Mouse (Mus musculus) embryonic fibroblast, embryonic 13.5 days (primary cell): ENCODE measurements around the gene C2cd2. TPM values are rescaled to one million over a fixed set of nuclear protein-coding genes. Genes with fewer than 3 reads are reported as not detected.
"Not testable (repeated sequence)": the region's sequence is repeated elsewhere in the genome, so short reads cannot be mapped to it uniquely, and the experiment has no call there.

ENCODE experiments used
- H3K27ac ChIP-seq: 2 replicates; pipeline ENCODE4 v1.5.1; 2012; ENCODE audit warnings: low read length, control low read depth, inconsistent platforms; ENCODE audit not compliant: insufficient read depth
- H3K4me1 ChIP-seq: 2 replicates; pipeline ENCODE4 v1.6.1; 2011; ENCODE audit warnings: low read length; ENCODE audit not compliant: control insufficient read depth, insufficient read depth
- H3K4me3 ChIP-seq: 2 replicates; pipeline ENCODE4 v1.5.1; 2011; ENCODE audit warnings: mild to moderate bottlenecking, control low read depth, low read length; ENCODE audit not compliant: insufficient read depth
- CTCF ChIP-seq: IDR thresholded peaks from 2 replicates; pipeline ENCODE4 v1.5.1; 2011; ENCODE audit warnings: mild to moderate bottlenecking, control low read depth, low read length, moderate library complexity, borderline replicate concordance; ENCODE audit not compliant: insufficient read depth
- POLR2A ChIP-seq: IDR thresholded peaks from 2 replicates; pipeline ENCODE4 v1.6.1; 2011; ENCODE audit warnings: low read depth, mild to moderate bottlenecking, control low read depth, low read length, moderate library complexity
- polyA plus RNA-seq: library from polyadenylated mRNA; stranded (reverse); fragments of >200 nt; gene quantifications from 2 replicates; pipeline ENCODE4 v1.2.4, GENCODE M21; 2011; ENCODE audit warnings: low read depth; ENCODE audit not compliant: missing spikeins, insufficient read length

Gene C2cd2
- polyA plus RNA-seq = 18.7 and 30.3 TPM in 2 replicates

GRCm38 (mm10) chr16:97962151-97962948 is at the start of gene C2cd2, which contains the start of gene Zbtb21:
C2cd2 (minus strand) TSS chr16:97962598.
Zbtb21 (minus strand) TSS chr16:97962622.
- TF ChIP-seq POLR2A = peak; percentile 93
- TF ChIP-seq CTCF = no peak
- peak within 1 kb of the TSS; percentile 60 for H3K4me3 ChIP-seq
- peak within 1 kb of the TSS; percentile 90 for H3K27ac ChIP-seq
- peaks cover 8% of the 10 kb centered on the region for H3K4me1 ChIP-seq

DNA sequence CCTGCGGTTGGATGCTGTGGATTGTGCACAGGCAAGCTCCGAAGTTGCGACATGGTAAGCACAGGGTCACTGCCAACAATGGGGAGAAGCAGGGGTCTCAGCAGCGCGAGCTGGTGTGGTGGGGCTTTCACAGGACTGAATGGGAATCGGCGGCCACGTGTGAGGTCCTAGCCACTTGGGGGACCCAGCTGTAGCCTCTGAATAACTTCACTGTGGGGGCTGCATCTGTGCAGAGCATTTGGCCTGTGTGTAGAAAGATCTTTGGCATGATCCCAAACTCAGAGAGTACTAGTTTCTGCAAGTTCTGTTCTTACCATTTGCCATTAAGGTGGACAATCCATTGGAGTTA is 35.0 kb upstream of the C2cd2 start:
- not testable (repeated sequence) for H3K27ac ChIP-seq, H3K4me1 ChIP-seq
- peak overlapping the region; percentile 86 for H3K4me3 ChIP-seq

GRCm38 (mm10) chr16:97996616-97997382 is 34.4 kb upstream of the C2cd2 start, which contains the start of gene B230307C23Rik:
B230307C23Rik (plus strand) TSS chr16:97997315.
- Histone ChIP-seq H3K4me3 (peak within 1 kb of the TSS; percentile 86), H3K27ac (peak within 1 kb of the TSS; percentile 60), H3K4me1 (0 out of 2 replicates have a peak, but pooled peaks cover 2% of the 10 kb centered on the region)
- TF ChIP-seq POLR2A (peak; percentile 74), CTCF (no peak)

DNA sequence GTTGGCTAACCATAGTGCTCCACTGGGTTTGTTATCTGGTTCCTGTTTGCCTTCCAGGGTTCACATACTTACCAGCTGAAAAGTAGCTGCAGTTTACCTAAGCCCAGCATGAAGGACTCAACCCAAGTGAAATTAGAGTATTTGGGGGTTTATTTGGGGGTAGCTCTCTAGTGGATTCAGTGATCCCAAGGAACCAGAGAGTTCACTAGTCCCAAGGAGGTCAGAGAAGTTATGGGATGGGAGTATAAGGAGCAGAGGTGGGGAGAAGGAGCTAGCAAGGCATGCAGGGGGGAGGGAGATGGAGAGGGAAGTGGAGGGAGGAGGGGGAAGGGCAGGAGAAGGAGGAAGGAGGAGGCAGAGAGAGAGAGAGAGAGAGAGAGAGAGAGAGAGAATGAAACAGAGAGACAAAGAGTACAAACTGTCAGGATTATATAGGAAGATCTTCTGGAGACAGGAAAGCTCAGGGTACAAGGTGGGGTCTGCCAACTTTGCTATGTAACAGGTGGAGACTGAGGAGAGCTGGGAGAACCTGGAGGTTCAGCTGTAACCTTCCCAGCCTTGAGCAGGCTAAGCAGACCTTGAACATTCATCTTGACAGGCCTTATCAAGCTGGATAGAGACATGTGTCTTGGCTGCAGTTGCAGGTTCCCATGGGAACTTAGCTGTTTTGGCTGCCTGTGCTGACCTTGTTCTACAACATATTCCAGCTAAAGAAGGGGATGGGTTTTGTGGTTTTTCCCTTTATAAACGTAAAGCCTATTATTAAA is 33.6 kb upstream of the C2cd2 start:
- H3K4me3 ChIP-seq = no peak overlapping the region
- no peak for TF ChIP-seq CTCF
- no peak for TF ChIP-seq POLR2A
- H3K4me1 ChIP-seq = 0 out of 2 replicates have a peak, but pooled peaks cover 2% of the 10 kb centered on the region
- peak overlapping the region; percentile 29; the same call in 1 of the 2 replicates for H3K27ac ChIP-seq

DNA sequence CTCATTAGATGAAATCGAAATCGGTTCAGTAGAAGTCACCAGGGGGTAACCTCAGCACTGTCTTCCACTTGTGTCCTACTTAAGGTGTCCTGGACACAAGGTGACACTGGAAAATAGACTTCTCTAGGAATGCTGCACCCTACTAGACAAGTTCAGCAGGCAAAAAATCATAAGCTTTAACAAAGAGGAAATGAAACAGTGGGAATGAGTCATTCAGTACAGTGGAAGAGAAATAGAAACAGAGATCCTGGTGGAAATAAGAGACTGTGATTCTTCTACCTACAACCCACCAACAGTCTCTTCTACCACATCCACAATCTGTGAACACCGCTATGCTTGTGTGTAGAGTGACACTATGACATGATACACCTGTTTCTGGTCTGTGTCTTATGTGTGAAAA is 30.1 kb upstream of the C2cd2 start:
- H3K4me3 ChIP-seq, H3K27ac ChIP-seq, H3K4me1 ChIP-seq: not testable (repeated sequence)

DNA sequence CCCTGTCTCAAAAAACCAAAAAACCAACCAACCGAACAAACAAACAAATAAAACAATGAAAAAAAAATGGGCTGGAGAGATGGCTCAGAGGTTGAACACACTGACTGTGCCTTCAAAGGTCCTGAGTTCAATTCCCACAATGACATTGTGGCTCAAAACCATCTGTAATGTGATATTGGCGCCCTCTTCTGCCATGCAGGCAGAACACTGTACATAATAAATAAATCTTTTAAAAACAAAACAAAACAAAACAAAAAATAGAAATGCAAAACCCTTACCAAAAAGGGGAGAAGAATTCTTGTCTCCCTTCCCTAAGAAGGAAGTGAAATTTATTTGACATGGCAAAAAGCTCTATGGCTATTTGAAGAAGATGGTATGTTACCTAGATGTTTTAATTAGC is 29.1 kb upstream of the C2cd2 start:
- no peak overlapping the region for H3K27ac ChIP-seq
- H3K4me3 ChIP-seq = no peak overlapping the region
- 0 out of 2 replicates have a peak, but pooled peaks cover 2% of the 10 kb centered on the region for H3K4me1 ChIP-seq
- TF ChIP-seq POLR2A = no peak

GRCm38 (mm10) chr16:97984589-97984988 is 22.2 kb upstream of the C2cd2 start:
- no peak for TF ChIP-seq POLR2A
- TF ChIP-seq CTCF = no peak
- no peak overlapping the region for H3K27ac ChIP-seq
- no peaks in the 10 kb centered on the region for H3K4me1 ChIP-seq
- no peak overlapping the region for H3K4me3 ChIP-seq

DNA sequence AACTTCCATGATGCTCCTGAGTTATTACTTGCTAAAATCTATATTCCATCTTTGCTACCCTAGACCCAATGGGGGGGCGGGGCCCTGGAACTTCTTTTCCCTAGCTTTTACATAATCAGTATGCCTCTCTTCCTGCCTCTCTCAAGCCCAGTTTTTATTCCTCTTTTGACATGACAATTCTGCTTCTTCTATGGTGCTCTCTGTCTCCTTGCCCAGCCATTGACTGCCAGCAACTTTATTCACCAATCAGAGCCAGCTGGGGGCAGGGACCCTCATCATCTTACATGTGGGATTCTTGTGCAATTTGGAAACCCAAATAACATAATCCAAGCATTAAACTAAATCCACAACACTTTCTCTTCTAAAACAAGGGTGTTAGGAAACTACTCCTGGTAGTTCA is 19.0 kb upstream of the C2cd2 start:
- Histone ChIP-seq H3K4me3 (no peak overlapping the region), H3K4me1 (no peaks in the 10 kb centered on the region), H3K27ac (no peak overlapping the region)
- TF ChIP-seq POLR2A (no peak), CTCF (no peak)

GRCm38 (mm10) chr16:97977722-97978121 is 15.3 kb upstream of the C2cd2 start:
- Histone ChIP-seq H3K27ac (no peak overlapping the region), H3K4me1 (no peaks in the 10 kb centered on the region), H3K4me3 (no peak overlapping the region)
- no peak for TF ChIP-seq POLR2A
- TF ChIP-seq CTCF = no peak
